Mouse (Mus musculus) midbrain, embryonic 12.5 days (tissue): ENCODE measurements around the gene Tcl1b3. TPM values are rescaled to one million over a fixed set of nuclear protein-coding genes. Genes with fewer than 3 reads are reported as not detected.
"Not testable (repeated sequence)": the region's sequence is repeated elsewhere in the genome, so short reads cannot be mapped to it uniquely, and the experiment has no call there.

Experiments used
- ATAC-seq: fragments of 200-750 bp; cut with Nextera tagmentation; 2 replicates; pipeline ENCODE4 v1.8.0; 2017; ENCODE audit warnings: low read depth, moderate TSS enrichment, moderate library complexity; ENCODE audit not compliant: low FRiP score
- H3K27ac ChIP-seq: fragments of 300-500 bp; sonication (generic); replicated peaks from 2 replicates; pipeline ENCODE4 v1.5.1; 2016; ENCODE audit warnings: mild to moderate bottlenecking
- H3K27me3 ChIP-seq: fragments of 300-500 bp; sonication (generic); 2 replicates; pipeline ENCODE4 v1.6.1; 2016; ENCODE audit warnings: mild to moderate bottlenecking
- H3K36me3 ChIP-seq: fragments of 300-500 bp; sonication (generic); 2 replicates; pipeline ENCODE4 v1.6.1; 2016
- H3K4me1 ChIP-seq: fragments of 300-500 bp; sonication (generic); 2 replicates; pipeline ENCODE4 v1.6.1; 2016
- H3K4me2 ChIP-seq: fragments of 300-500 bp; sonication (generic); replicated peaks from 2 replicates; pipeline ENCODE4 v1.6.1; 2016; ENCODE audit warnings: mild to moderate bottlenecking, moderate library complexity
- H3K4me3 ChIP-seq: fragments of 300-500 bp; sonication (generic); 2 replicates; pipeline ENCODE4 v1.5.1; 2016; ENCODE audit warnings: mild to moderate bottlenecking
- H3K9ac ChIP-seq: fragments of 300-500 bp; sonication (generic); replicated peaks from 2 replicates; pipeline ENCODE4 v1.6.1; 2016; ENCODE audit warnings: mild to moderate bottlenecking, moderate library complexity
- H3K9me3 ChIP-seq: fragments of 300-500 bp; sonication (generic); 2 replicates; pipeline ENCODE4 v1.6.1; 2016; ENCODE audit warnings: mild to moderate bottlenecking
- WGBS: fragments of 180-500 bp; shearing (Covaris S2); methylation state at CpG from one replicate; pipeline ENCODE4 v1.1.7; 2016; 5-methylcytosine and 5-hydroxymethylcytosine counted together
- polyA plus RNA-seq: library from polyadenylated mRNA; unstranded; fragments of >200 nt; fragmentation: Nextera tagmentation; extraction: Ambion mirVana; gene quantifications from 2 replicates; pipeline ENCODE4 v1.2.1, GENCODE M21; 2016

The Tcl1b3 gene
- polyA plus RNA-seq: not detected in 2 replicates

DNA sequence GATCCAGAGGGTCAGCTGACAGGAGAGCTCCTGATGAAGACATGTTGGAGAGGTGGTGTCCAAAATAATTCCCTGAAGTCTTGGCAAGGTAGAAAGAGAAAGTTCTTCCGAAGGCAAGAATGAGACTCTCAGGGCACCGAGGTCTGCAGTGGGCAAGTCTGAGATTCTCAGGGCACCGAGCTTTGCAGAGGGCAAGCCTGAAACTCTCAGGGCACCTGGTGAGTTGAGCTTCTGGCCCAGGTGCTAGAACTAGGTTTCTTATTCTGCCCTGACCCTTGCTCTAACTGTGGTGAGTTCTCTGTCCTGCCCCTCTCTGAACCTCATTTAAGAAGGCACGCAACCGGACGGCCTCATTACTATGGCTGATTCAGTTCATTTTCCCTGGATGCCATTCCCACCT is at the start of gene Tcl1b3:
Gene Tcl1b3, plus strand, starts transcription at position 301 of the 400 bp plus-strand sequence.
- not testable (repeated sequence) for H3K9me3 ChIP-seq, ATAC-seq, H3K9ac ChIP-seq, H3K4me3 ChIP-seq, H3K4me1 ChIP-seq, H3K4me2 ChIP-seq, H3K27ac ChIP-seq, H3K27me3 ChIP-seq, H3K36me3 ChIP-seq
- 92% methylated on average over 6 of the region's 6 CpGs for WGBS

DNA sequence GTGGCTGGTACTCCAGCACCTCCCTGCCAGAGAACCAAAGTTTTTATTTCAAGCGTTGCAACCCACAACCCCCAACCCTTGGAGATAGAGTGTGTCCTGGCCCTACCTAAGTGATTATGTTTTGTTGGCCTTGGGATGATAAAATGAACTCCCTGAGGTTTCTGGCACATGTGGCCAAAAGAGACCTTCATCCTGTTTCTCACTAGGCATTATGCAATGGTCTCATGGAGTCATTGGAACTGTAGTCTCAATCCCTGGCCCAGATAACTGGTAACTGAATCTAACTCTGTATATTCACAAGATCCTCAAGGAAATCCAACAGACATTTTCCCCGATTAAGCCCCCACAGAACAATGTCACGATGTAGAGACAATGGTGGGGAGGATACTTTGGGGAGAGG is 47.7 kb upstream of the Tcl1b3 start:
- Histone ChIP-seq H3K9ac (no peak overlapping the region), H3K4me1 (no peaks in the 10 kb centered on the region), H3K27me3 (no peaks in the 10 kb centered on the region), H3K36me3 (no peaks in the 10 kb centered on the region), H3K4me2 (no peak overlapping the region), H3K4me3 (no peak overlapping the region), H3K9me3 (no peaks in the 10 kb centered on the region), H3K27ac (no peak overlapping the region)
- ATAC-seq: no peak
- WGBS: 94% methylated on average over 3 of the region's 3 CpGs

DNA sequence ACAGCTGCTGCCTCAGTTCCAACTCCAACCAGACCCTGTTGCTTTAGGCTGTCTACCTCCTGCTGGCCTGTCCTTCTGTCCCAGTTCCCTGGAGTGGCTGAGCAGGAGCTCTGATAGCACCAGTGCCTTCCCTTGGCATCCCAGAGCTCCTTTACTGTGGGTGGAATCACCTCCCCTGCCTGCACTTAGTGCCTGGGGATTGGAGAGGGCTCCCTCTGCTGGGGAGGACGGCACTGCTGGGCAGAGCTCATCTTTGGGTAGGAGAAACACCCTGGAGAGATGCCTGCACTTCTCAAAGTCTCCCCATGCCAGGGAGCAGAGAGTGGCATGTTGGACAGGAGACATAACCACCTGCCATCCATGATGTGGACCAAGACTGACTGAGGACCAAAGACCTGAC is 45.9 kb upstream of the Tcl1b3 start:
- H3K9ac ChIP-seq, H3K36me3 ChIP-seq, H3K4me3 ChIP-seq, H3K9me3 ChIP-seq, H3K27ac ChIP-seq, H3K27me3 ChIP-seq, H3K4me2 ChIP-seq, H3K4me1 ChIP-seq, ATAC-seq: not testable (repeated sequence)
- WGBS: 45% methylated on average over 1 of the region's 1 CpGs

DNA sequence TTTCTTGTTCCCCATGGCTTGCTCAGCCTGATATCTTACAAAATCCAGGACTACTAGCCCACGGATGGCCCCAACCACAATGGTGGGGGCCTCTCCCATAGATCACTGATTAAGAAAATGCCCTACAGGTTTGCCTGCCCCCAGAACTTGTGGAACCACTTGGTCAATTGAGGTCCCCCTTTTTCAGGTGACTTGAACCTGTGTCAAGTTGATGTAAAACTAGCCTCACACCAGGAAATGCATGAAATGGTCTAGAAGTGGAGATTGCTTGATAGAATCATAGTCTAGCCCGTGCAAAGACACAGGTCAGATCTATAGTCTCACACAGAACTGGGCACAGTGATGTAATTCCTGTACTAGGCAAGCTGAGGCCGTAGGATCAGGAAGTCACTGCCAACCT is 45.1 kb upstream of the Tcl1b3 start, which contains the start of gene Tcl1b2:
Gene Tcl1b2, plus strand, starts transcription at position 301 of the 400 bp plus-strand sequence.
- H3K4me3 ChIP-seq: no peak within 1 kb of the TSS
- H3K27ac ChIP-seq: no peak within 1 kb of the TSS
- H3K4me2 ChIP-seq: no peak within 1 kb of the TSS
- no peak for ATAC-seq
- 0 out of 2 replicates have a peak, but pooled peaks cover under 1% of the 10 kb centered on the region for H3K9me3 ChIP-seq
- WGBS: 85% methylated on average over 3 of the region's 3 CpGs
- H3K27me3 ChIP-seq: no peaks in the 10 kb centered on the region
- H3K36me3 ChIP-seq: no peaks in the 10 kb centered on the region
- H3K9ac ChIP-seq: no peak within 1 kb of the TSS
- no peaks in the 10 kb centered on the region for H3K4me1 ChIP-seq

DNA sequence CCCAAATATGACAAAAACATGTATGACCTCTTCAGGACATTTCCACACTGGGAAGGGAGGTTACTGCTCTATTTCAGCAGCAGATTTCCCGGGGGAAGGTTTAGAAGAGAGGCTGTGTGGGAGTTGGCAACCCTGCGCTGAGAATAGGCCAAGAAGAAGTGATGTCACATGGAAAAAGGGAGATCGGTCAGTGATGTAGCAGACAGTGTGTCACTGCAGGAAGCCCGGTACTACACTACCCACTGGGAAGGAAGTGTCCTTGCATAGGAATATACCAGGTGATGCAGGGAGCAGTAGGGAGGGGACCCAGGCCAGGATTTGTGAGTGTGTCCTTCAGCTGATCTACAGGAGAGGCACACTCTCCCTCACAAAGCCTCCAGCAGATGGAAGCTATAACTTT is 35.6 kb upstream of the Tcl1b3 start:
- H3K36me3 ChIP-seq, H3K27me3 ChIP-seq, H3K4me1 ChIP-seq, H3K4me2 ChIP-seq, H3K27ac ChIP-seq, ATAC-seq, H3K9me3 ChIP-seq, H3K9ac ChIP-seq, H3K4me3 ChIP-seq: not testable (repeated sequence)
- WGBS: 85% methylated on average over 4 of the region's 4 CpGs

DNA sequence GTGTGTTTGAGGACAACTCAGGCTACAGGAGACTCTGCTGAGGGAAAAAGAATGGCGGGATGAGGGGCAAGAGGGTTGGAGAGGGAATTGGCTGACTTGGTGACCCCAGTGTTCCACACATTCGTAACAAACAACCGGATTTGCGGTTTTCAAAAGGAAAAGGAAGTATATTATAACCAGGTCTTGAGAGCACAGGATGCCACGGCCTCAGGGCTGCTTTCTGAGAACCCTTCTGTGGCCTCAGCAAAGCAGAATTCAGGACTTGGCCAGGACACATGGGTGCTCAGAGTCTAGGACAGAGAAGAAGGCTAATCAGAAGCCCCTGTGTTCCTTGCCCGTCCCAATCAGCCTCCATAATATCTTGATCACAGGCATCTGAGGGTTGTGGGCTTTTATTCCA is 32.0 kb upstream of the Tcl1b3 start:
- Histone ChIP-seq H3K36me3 (no peaks in the 10 kb centered on the region), H3K27me3 (no peaks in the 10 kb centered on the region), H3K27ac (no peak overlapping the region), H3K4me3 (no peak overlapping the region), H3K4me2 (no peak overlapping the region), H3K9me3 (no peaks in the 10 kb centered on the region), H3K9ac (no peak overlapping the region), H3K4me1 (no peaks in the 10 kb centered on the region)
- 78% methylated on average over 6 of the region's 6 CpGs for WGBS
- no peak for ATAC-seq

DNA sequence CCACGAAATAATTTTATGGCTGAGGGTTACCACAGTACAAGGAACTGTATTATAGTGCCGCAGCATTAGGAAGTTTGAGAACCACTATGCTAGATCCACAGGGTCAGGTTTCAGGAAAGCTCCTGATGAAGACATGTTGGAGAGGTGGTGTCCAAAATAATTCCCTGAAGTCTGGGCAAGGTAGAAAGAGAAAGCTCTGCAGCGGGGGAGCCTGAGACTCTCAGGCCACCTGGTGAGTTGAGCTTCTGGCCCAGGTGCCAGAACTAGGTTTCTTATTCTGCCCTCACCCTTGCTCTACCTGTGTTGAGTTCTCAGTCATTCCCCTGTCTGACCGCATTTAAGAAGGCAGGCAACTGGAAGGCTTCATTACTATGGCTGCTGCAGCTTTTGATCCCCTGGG is 31.5 kb upstream of the Tcl1b3 start, which contains the start of gene Tcl1b1:
Gene Tcl1b1, plus strand, starts transcription at position 301 of the 400 bp plus-strand sequence.
- H3K4me3 ChIP-seq: no peak within 1 kb of the TSS
- WGBS: 84% methylated on average over 4 of the region's 4 CpGs
- H3K4me2 ChIP-seq: no peak within 1 kb of the TSS
- no peaks in the 10 kb centered on the region for H3K36me3 ChIP-seq
- no peak within 1 kb of the TSS for H3K27ac ChIP-seq
- no peaks in the 10 kb centered on the region for H3K9me3 ChIP-seq
- no peaks in the 10 kb centered on the region for H3K27me3 ChIP-seq
- no peaks in the 10 kb centered on the region for H3K4me1 ChIP-seq
- no peak within 1 kb of the TSS for H3K9ac ChIP-seq
- ATAC-seq: no peak

DNA sequence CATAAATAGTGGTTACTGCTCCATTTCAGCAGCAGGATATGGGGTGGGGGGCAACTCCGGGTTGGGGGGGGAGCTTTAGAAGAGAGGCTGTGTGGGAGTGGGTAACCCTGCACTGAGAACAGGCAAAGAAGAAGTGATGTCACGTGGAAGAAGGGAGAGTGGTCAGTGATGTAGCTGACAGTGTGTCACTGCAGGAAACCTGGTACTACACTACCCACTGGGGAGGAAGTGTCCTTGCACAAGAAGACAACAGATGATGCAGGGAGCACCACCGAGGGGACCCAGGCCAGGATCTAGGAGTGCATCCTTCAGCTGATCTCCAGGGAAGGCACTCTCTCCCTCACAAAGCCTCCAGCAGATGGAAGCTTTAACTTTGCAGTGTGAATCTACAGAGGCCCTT is 24.1 kb upstream of the Tcl1b3 start:
- H3K4me3 ChIP-seq: no peak overlapping the region
- H3K27me3 ChIP-seq: no peaks in the 10 kb centered on the region
- no peak for ATAC-seq
- H3K4me1 ChIP-seq: no peaks in the 10 kb centered on the region
- no peaks in the 10 kb centered on the region for H3K36me3 ChIP-seq
- 70% methylated on average over 3 of the region's 3 CpGs for WGBS
- no peak overlapping the region for H3K9ac ChIP-seq
- no peaks in the 10 kb centered on the region for H3K9me3 ChIP-seq
- no peak overlapping the region for H3K4me2 ChIP-seq
- no peak overlapping the region for H3K27ac ChIP-seq

DNA sequence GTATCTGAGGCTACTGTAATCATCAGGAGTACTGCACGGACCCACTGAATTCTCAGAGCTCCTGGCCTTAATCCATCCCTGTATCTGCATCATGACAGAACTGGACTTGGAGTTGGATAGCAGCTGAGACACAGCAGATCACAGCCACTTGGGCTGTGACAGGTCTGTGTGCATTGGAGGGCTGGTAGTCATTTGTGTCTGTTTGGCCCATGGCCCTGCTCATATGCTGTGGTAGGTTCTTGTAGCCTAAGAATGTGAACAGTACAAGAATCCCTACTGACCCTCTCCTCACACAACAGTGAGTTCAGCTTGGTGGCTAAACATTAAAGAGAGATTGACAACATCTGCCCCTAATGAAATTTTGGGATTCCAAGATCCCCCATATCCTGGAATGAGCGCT is 17.5 kb upstream of the Tcl1b3 start:
- no peaks in the 10 kb centered on the region for H3K9me3 ChIP-seq
- H3K27me3 ChIP-seq: no peaks in the 10 kb centered on the region
- H3K9ac ChIP-seq: no peak overlapping the region
- H3K27ac ChIP-seq: no peak overlapping the region
- no peaks in the 10 kb centered on the region for H3K36me3 ChIP-seq
- 95% methylated on average over 2 of the region's 2 CpGs for WGBS
- ATAC-seq: no peak
- no peaks in the 10 kb centered on the region for H3K4me1 ChIP-seq
- H3K4me2 ChIP-seq: no peak overlapping the region
- H3K4me3 ChIP-seq: no peak overlapping the region

DNA sequence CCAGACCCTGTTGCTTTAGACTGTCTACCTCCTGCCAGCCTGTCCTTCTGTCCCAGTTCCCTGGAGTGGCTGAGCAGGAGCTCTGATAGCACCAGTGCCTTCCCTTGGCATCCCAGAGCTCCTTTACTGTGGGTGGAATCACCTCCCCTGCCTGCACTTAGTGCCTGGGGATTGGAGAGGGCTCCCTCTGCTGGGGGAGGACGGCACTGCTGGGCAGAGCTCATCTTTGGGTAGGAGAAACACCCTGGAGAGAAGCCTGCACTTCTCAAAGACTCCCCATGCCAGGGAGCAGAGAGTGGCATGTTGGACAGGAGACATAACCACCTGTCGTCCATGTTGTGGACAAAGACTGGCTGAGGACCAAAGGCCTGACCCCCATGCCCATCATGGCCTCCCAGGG is 16.5 kb upstream of the Tcl1b3 start:
- not testable (repeated sequence) for ATAC-seq, H3K9me3 ChIP-seq, H3K36me3 ChIP-seq, H3K4me2 ChIP-seq, H3K27ac ChIP-seq, H3K4me3 ChIP-seq, H3K9ac ChIP-seq, H3K27me3 ChIP-seq, H3K4me1 ChIP-seq
- WGBS: 38% methylated on average over 2 of the region's 2 CpGs

DNA sequence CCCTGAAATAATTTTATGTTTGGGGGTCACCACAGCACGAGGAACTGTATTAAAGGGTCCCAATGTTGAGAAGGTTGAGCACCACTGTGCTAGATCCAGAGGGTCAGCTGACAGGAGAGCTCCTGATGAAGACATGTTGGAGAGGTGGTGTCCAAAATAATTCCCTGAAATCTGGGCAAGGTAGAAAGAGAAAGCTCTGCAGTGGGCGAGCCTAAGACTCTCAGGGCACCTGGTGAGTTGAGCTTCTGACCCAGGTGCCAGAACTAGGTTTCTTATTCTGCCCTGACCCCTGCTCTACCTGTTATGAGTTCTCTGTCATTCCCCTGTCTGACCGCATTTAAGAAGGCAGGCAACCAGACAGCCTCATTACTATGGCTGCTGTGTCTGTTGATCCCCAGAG is 14.8 kb upstream of the Tcl1b3 start, which contains the start of gene Tcl1b5:
Gene Tcl1b5, plus strand, starts transcription at position 301 of the 400 bp plus-strand sequence.
- not testable (repeated sequence) for H3K4me1 ChIP-seq, H3K27ac ChIP-seq, H3K36me3 ChIP-seq, H3K27me3 ChIP-seq, H3K9ac ChIP-seq, H3K9me3 ChIP-seq, H3K4me2 ChIP-seq, H3K4me3 ChIP-seq, ATAC-seq
- WGBS: 69% methylated on average over 3 of the region's 3 CpGs

DNA sequence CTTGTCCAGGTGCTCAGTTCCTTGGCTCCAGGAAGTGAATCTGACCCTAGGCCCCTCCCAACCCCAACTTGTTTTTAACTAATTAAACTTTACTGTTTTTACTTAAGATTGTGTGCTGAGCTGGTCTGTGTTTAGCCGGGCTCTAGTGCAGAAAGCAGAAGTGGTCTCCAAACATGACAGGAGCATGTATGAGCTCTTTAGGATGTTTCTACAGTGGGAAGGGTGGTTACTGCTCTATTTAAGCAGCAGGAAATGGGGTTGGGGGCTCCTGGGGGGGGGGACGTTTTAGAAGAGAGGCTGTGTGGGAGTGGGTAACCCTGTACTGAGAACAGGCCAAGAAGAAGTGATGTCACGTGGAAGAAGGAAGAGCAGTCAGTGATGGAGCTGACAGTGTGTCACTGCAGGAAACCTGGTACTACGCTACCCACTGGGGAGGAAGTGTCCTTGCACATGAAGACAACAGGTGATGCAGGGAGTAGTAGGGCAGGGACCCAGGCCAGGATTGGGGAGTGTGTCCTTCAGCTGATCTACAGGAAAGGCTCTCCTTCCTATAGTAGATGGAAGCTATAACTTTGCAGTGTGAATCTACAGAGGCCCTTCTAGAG is 9.7 kb upstream of the Tcl1b3 start:
- not testable (repeated sequence) for H3K27me3 ChIP-seq, H3K4me1 ChIP-seq, H3K36me3 ChIP-seq, H3K9ac ChIP-seq, H3K4me2 ChIP-seq, H3K27ac ChIP-seq, H3K4me3 ChIP-seq, ATAC-seq, H3K9me3 ChIP-seq
- WGBS: 77% methylated on average over 4 of the region's 4 CpGs

DNA sequence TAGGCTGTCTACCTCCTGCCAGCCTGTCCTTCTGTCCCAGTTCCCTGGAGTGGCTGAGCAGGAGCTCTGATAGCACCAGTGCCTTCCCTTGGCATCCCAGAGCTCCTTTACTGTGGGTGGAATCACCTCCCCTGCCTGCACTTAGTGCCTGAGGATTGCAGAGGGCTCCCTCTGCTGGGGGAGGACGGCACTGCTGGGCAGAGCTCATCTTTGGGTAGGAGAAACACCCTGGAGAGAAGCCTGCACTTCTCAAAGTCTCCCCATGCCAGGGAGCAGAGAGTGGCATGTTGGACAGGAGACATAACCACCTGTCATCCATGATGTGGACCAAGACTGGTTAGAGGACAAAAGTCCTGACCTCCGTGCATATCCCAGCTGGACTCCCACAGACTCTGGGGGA is 1.9 kb upstream of the Tcl1b3 start:
- not testable (repeated sequence) for H3K27ac ChIP-seq, H3K27me3 ChIP-seq, H3K9me3 ChIP-seq, H3K4me3 ChIP-seq, ATAC-seq, H3K4me2 ChIP-seq, H3K4me1 ChIP-seq, H3K36me3 ChIP-seq, H3K9ac ChIP-seq
- WGBS: 48% methylated on average over 2 of the region's 2 CpGs
